Mouse (Mus musculus) cerebellum, adult 18-20 months (tissue): ENCODE data around the gene Zkscan16.

Source experiments
- DNase-seq, 2 experiments: peaks; one replicate each; pipeline ENCODE4 v3.0.0; 2021

The Zkscan16 gene

GRCm38 (mm10) chr4:59002948-59003805, 59.7 kb downstream of the Zkscan16 start, which contains the start of gene Gm20503:
Gene Gm20503, plus strand, starts transcription at chr4:59003210.
- DNase-seq = peak; percentile 93 to 96

GRCm38 (mm10) chr4:59003806-59004200, 60.4 kb downstream of the Zkscan16 start:
- DNase-seq = no peak

GRCm38 (mm10) chr4:59006211-59006610, 62.8 kb downstream of the Zkscan16 start:
- no peak for DNase-seq

- peak; percentile 18 to 19 for DNase-seq
Measured at GRCm38 (mm10) chr4:59007016-59007415, 63.6 kb downstream of the Zkscan16 start.
